Mouse (Mus musculus): ENCODE measurements around the gene Slc44a5. TPM values are rescaled to one million over a fixed set of nuclear protein-coding genes. Genes with fewer than 3 reads are reported as not detected.
A peak's percentile ranks its signal among the peaks of the same experiment; 100 is the strongest.
"Not testable (repeated sequence)": the region's sequence is repeated elsewhere in the genome, so short reads cannot be mapped to it uniquely, and the experiment has no call there.

Gene Slc44a5
- polyA plus RNA-seq, 1 experiment from 2014 or later, result 1.6 TPM

- ATAC-seq (ENCODE audit: insufficient number of reproducible peaks, insufficient read depth, low FRiP score, low read depth), result no peak
- H3K9ac ChIP-seq (replicated peaks; ENCODE audit: low read depth, low read length), result no peak overlapping the region
- no peak overlapping the region for H3K27ac ChIP-seq (ENCODE audit: low read length)
- H3K9me3 ChIP-seq (ENCODE audit: control insufficient read depth, low read depth, low read length), result no peaks in the 10 kb centered on the region; the same call in 1 of the 2 replicates
- WGBS, result 82% methylated on average over 2 of the region's 2 CpGs
- no peaks in the 10 kb centered on the region for H3K36me3 ChIP-seq (ENCODE audit: control insufficient read depth, insufficient read depth, low read length)
- no peak overlapping the region for H3K4me2 ChIP-seq (replicated peaks; ENCODE audit: low read depth, low read length)
- no peak overlapping the region for H3K4me3 ChIP-seq (ENCODE audit: low read depth, low read length)
- H3K27me3 ChIP-seq (ENCODE audit: control insufficient read depth, insufficient read depth, low read length), result no peaks in the 10 kb centered on the region
- H3K4me1 ChIP-seq (ENCODE audit: control insufficient read depth, insufficient read depth, low read length), result no peaks in the 10 kb centered on the region
Measured at GRCm38 (mm10) chr3:154251486-154251885, 278.2 kb downstream of the Slc44a5 start.

DNA sequence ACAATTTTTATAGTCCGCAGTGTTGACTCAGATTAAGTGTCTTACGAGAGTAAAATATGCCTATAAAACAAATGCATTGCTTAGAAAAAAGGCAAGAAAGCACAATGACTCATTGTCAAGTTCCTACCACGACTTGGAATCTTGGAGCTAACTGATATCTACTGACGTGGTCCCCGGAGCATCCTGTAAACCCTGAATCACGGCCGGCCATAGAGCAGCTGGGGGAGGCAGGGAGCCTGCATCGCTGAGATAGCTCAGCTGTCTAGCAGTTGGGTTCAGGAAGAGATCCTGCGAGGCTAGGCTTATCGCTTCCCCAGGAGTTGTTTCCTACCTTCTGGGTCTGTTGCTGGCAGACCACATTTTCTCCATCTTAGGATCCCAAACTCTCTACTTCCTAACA, 279.0 kb downstream of the Slc44a5 start:
- Histone ChIP-seq H3K27me3 (ENCODE audit: control insufficient read depth, insufficient read depth, low read length) (no peaks in the 10 kb centered on the region), H3K4me3 (ENCODE audit: low read depth, low read length) (no peak overlapping the region), H3K4me2 (replicated peaks; ENCODE audit: low read depth, low read length) (no peak overlapping the region), H3K27ac (ENCODE audit: low read length) (no peak overlapping the region), H3K36me3 (ENCODE audit: control insufficient read depth, insufficient read depth, low read length) (no peaks in the 10 kb centered on the region), H3K9me3 (ENCODE audit: control insufficient read depth, low read depth, low read length) (no peaks in the 10 kb centered on the region), H3K4me1 (ENCODE audit: control insufficient read depth, insufficient read depth, low read length) (no peaks in the 10 kb centered on the region), H3K9ac (replicated peaks; ENCODE audit: low read depth, low read length) (no peak overlapping the region)
- no peak for ATAC-seq (ENCODE audit: insufficient number of reproducible peaks, insufficient read depth, low FRiP score, low read depth)
- WGBS, result 57% methylated on average over 10 of the region's 10 CpGs

DNA sequence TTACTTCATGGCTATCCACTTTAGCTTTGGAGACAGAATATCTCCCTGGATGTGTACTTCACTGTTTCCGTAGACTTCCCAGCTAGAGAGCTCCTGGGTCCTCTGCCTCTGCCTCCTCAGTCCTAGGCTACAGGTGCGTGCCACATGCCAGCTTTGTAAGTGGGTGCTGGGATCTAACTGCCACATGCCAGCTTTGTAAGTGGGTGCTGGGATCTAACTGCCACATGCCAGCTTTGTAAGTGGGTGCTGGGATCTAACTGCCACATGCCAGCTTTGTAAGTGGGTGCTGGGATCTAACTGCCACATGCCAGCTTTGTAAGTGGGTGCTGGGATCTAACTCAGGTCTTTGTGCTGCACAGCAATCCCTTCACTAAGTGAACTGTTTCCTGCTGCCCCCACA, 281.0 kb downstream of the Slc44a5 start:
- 91% methylated on average over 2 of the region's 2 CpGs for WGBS
- not testable (repeated sequence) for H3K4me3 ChIP-seq (ENCODE audit: low read depth, low read length); H3K9ac ChIP-seq (replicated peaks; ENCODE audit: low read depth, low read length); H3K9me3 ChIP-seq (ENCODE audit: control insufficient read depth, low read depth, low read length); H3K27me3 ChIP-seq (ENCODE audit: control insufficient read depth, insufficient read depth, low read length); H3K27ac ChIP-seq (ENCODE audit: low read length); H3K4me1 ChIP-seq (ENCODE audit: control insufficient read depth, insufficient read depth, low read length); ATAC-seq (ENCODE audit: insufficient number of reproducible peaks, insufficient read depth, low FRiP score, low read depth); H3K36me3 ChIP-seq (ENCODE audit: control insufficient read depth, insufficient read depth, low read length); H3K4me2 ChIP-seq (replicated peaks; ENCODE audit: low read depth, low read length)

DNA sequence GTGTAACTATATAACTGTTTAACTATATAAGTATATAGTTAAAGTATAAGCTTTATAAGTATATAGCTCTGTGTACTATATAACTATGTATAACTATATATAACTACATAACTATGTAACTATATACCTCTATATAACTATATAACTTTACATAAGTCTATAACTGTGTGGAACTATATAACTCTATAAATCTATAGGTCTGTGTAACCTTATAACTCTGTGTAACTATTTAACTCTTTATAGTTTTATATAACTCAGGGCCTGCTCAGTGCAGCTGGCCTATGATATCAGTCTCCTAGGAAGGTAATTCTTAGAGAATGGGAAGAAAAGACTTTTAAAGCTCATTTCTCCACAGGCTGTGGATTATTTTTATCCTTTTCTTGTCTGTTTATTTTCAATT, 284.1 kb downstream of the Slc44a5 start:
- no peak overlapping the region for H3K9ac ChIP-seq (replicated peaks; ENCODE audit: low read depth, low read length)
- H3K27me3 ChIP-seq (ENCODE audit: control insufficient read depth, insufficient read depth, low read length), result no peaks in the 10 kb centered on the region
- ATAC-seq (ENCODE audit: insufficient number of reproducible peaks, insufficient read depth, low FRiP score, low read depth), result no peak
- H3K9me3 ChIP-seq (ENCODE audit: control insufficient read depth, low read depth, low read length), result no peaks in the 10 kb centered on the region
- H3K4me1 ChIP-seq (ENCODE audit: control insufficient read depth, insufficient read depth, low read length), result no peaks in the 10 kb centered on the region
- H3K36me3 ChIP-seq (ENCODE audit: control insufficient read depth, insufficient read depth, low read length), result no peaks in the 10 kb centered on the region
- H3K4me2 ChIP-seq (replicated peaks; ENCODE audit: low read depth, low read length), result no peak overlapping the region
- H3K27ac ChIP-seq (ENCODE audit: low read length), result no peak overlapping the region
- H3K4me3 ChIP-seq (ENCODE audit: low read depth, low read length), result no peak overlapping the region

- 66% methylated on average over 9 of the region's 9 CpGs for WGBS
Measured at GRCm38 (mm10) chr3:154268313-154268712, 295.1 kb downstream of the Slc44a5 start.

DNA sequence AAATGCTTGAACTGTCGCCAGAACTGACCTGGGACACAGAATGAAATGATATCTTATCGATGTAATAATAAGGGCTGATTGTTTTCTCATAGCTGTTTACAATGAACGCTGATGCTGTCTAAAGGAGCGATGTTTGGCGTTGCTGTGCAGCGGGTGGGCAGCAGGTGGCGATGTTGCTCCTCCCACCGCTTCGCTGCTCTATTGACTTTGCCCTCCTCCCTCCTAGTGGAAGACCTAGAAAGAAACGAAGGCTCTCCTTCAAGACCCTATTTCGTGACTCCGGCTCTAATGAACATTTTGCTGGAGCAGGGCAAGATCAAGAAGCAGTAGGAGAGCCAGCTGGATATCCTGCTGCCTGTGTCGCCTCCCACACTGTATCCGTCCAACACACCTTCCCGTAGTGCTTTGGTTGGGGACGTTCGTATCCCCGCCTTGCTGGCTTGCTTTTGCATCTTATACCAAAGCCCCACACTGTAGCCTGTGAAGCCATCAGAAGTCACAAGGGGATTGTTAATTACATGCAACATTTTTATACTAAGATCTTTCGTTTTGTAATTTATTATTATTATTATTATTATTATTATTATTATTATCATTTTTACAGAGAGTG, 296.6 kb downstream of the Slc44a5 start:
- Histone ChIP-seq H3K4me1 (ENCODE audit: control insufficient read depth, insufficient read depth, low read length) (no peaks in the 10 kb centered on the region), H3K4me2 (replicated peaks; ENCODE audit: low read depth, low read length) (peak overlapping the region; percentile 36), H3K36me3 (ENCODE audit: control insufficient read depth, insufficient read depth, low read length) (no peaks in the 10 kb centered on the region), H3K27ac (ENCODE audit: low read length) (no peak overlapping the region), H3K27me3 (ENCODE audit: control insufficient read depth, insufficient read depth, low read length) (0 out of 2 replicates have a peak, but pooled peaks cover 2% of the 10 kb centered on the region), H3K9ac (replicated peaks; ENCODE audit: low read depth, low read length) (no peak overlapping the region), H3K4me3 (ENCODE audit: low read depth, low read length) (no peak overlapping the region), H3K9me3 (ENCODE audit: control insufficient read depth, low read depth, low read length) (no peaks in the 10 kb centered on the region)
- WGBS, result 17% methylated on average over 19 of the region's 19 CpGs
- peak; percentile 42; the same call in 1 of the 2 replicates for ATAC-seq (ENCODE audit: insufficient number of reproducible peaks, insufficient read depth, low FRiP score, low read depth)

More at GRCm38 (mm10) chr3:154268313-154268712, 295.1 kb downstream of the Slc44a5 start:
- Histone ChIP-seq H3K9ac (replicated peaks; ENCODE audit: low read depth, low read length) (no peak overlapping the region), H3K4me2 (replicated peaks; ENCODE audit: low read depth, low read length) (no peak overlapping the region), H3K27ac (ENCODE audit: low read length) (no peak overlapping the region), H3K4me1 (ENCODE audit: control insufficient read depth, insufficient read depth, low read length) (no peaks in the 10 kb centered on the region), H3K27me3 (ENCODE audit: control insufficient read depth, insufficient read depth, low read length) (0 out of 2 replicates have a peak, but pooled peaks cover 2% of the 10 kb centered on the region), H3K4me3 (ENCODE audit: low read depth, low read length) (no peak overlapping the region), H3K36me3 (ENCODE audit: control insufficient read depth, insufficient read depth, low read length) (no peaks in the 10 kb centered on the region), H3K9me3 (ENCODE audit: control insufficient read depth, low read depth, low read length) (no peaks in the 10 kb centered on the region)
- no peak for ATAC-seq (ENCODE audit: insufficient number of reproducible peaks, insufficient read depth, low FRiP score, low read depth)

GRCm38 (mm10) chr3:154274681-154275080, 301.4 kb downstream of the Slc44a5 start:
- Histone ChIP-seq H3K27me3 (ENCODE audit: control insufficient read depth, insufficient read depth, low read length) (0 out of 2 replicates have a peak, but pooled peaks cover 2% of the 10 kb centered on the region), H3K27ac (ENCODE audit: low read length) (no peak overlapping the region), H3K4me3 (ENCODE audit: low read depth, low read length) (no peak overlapping the region), H3K4me2 (replicated peaks; ENCODE audit: low read depth, low read length) (no peak overlapping the region), H3K4me1 (ENCODE audit: control insufficient read depth, insufficient read depth, low read length) (no peaks in the 10 kb centered on the region), H3K9me3 (ENCODE audit: control insufficient read depth, low read depth, low read length) (no peaks in the 10 kb centered on the region), H3K36me3 (ENCODE audit: control insufficient read depth, insufficient read depth, low read length) (no peaks in the 10 kb centered on the region), H3K9ac (replicated peaks; ENCODE audit: low read depth, low read length) (no peak overlapping the region)
- no peak for ATAC-seq (ENCODE audit: insufficient number of reproducible peaks, insufficient read depth, low FRiP score, low read depth)
- 76% methylated on average over 3 of the region's 3 CpGs for WGBS

GRCm38 (mm10) chr3:154284260-154284659, 311.0 kb downstream of the Slc44a5 start:
- Histone ChIP-seq H3K4me1 (ENCODE audit: control insufficient read depth, insufficient read depth, low read length) (peaks cover 4% of the 10 kb centered on the region; the same call in 1 of the 2 replicates), H3K27ac (ENCODE audit: low read length) (no peak overlapping the region), H3K9ac (replicated peaks; ENCODE audit: low read depth, low read length) (no peak overlapping the region), H3K9me3 (ENCODE audit: control insufficient read depth, low read depth, low read length) (no peaks in the 10 kb centered on the region), H3K36me3 (ENCODE audit: control insufficient read depth, insufficient read depth, low read length) (no peaks in the 10 kb centered on the region), H3K27me3 (ENCODE audit: control insufficient read depth, insufficient read depth, low read length) (no peaks in the 10 kb centered on the region), H3K4me2 (replicated peaks; ENCODE audit: low read depth, low read length) (no peak overlapping the region), H3K4me3 (ENCODE audit: low read depth, low read length) (no peak overlapping the region)
- no peak for ATAC-seq (ENCODE audit: insufficient number of reproducible peaks, insufficient read depth, low FRiP score, low read depth)
- WGBS, result 30% methylated on average over 3 of the region's 3 CpGs

DNA sequence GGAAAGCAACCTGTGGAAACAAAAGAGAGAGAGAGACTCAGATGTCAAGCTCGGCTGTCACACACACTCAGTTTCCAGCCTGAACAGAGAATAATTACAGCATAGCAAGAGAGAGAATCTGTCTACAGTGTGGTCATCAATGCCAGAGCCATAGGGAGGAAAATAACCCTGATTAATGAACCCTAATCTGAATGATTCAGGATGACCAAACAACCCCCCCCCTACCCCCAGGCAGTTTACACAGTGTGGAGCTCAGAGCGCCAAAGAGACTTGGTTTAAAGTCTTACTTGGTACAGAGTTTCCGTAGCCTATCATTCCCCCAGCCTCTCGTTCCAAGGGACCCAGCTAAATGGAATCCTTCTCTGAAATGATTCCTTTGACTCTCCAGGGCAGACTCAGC, 312.1 kb downstream of the Slc44a5 start:
- Histone ChIP-seq H3K9ac (replicated peaks; ENCODE audit: low read depth, low read length) (no peak overlapping the region), H3K27ac (ENCODE audit: low read length) (no peak overlapping the region), H3K4me1 (ENCODE audit: control insufficient read depth, insufficient read depth, low read length) (peaks cover 4% of the 10 kb centered on the region; the same call in 1 of the 2 replicates), H3K36me3 (ENCODE audit: control insufficient read depth, insufficient read depth, low read length) (no peaks in the 10 kb centered on the region), H3K9me3 (ENCODE audit: control insufficient read depth, low read depth, low read length) (no peaks in the 10 kb centered on the region), H3K27me3 (ENCODE audit: control insufficient read depth, insufficient read depth, low read length) (no peaks in the 10 kb centered on the region), H3K4me2 (replicated peaks; ENCODE audit: low read depth, low read length) (no peak overlapping the region), H3K4me3 (ENCODE audit: low read depth, low read length) (no peak overlapping the region)
- no peak for ATAC-seq (ENCODE audit: insufficient number of reproducible peaks, insufficient read depth, low FRiP score, low read depth)
- WGBS, result 49% methylated on average over 4 of the region's 4 CpGs

Measured in stomach, embryonic 14.5 days (tissue).